Mouse (Mus musculus) limb, embryonic 13.5 days (tissue): Measurements from ENCODE around the gene Matn1. TPM values are rescaled to one million over a fixed set of nuclear protein-coding genes. Genes with fewer than 3 reads are reported as not detected.

Source experiments
- ATAC-seq: fragments of 200-750 bp; cut with Nextera tagmentation; 2 replicates; pipeline ENCODE4 v1.8.0; 2017; ENCODE audit warnings: low read depth, moderate number of reproducible peaks, moderate TSS enrichment; ENCODE audit not compliant: low FRiP score
- H3K27ac ChIP-seq: fragments of 300-500 bp; sonication (generic); 2 replicates; pipeline ENCODE4 v1.5.1; 2015; ENCODE audit warnings: inconsistent platforms, mild to moderate bottlenecking, moderate library complexity
- H3K27me3 ChIP-seq: fragments of 300-500 bp; sonication (generic); 2 replicates; pipeline ENCODE4 v1.6.1; 2015; ENCODE audit warnings: mild to moderate bottlenecking, inconsistent platforms
- H3K36me3 ChIP-seq: fragments of 300-500 bp; sonication (generic); 2 replicates; pipeline ENCODE4 v1.6.1; 2015; ENCODE audit warnings: inconsistent platforms, mild to moderate bottlenecking, moderate library complexity
- H3K4me1 ChIP-seq: fragments of 300-500 bp; sonication (generic); 2 replicates; pipeline ENCODE4 v1.6.1; 2015; ENCODE audit warnings: inconsistent platforms
- H3K4me2 ChIP-seq: fragments of 300-500 bp; sonication (generic); replicated peaks from 2 replicates; pipeline ENCODE4 v1.6.1; 2015; ENCODE audit warnings: inconsistent platforms, mild to moderate bottlenecking, moderate library complexity
- H3K4me3 ChIP-seq: fragments of 300-500 bp; sonication (generic); 2 replicates; pipeline ENCODE4 v1.5.1; 2015; ENCODE audit warnings: moderate library complexity, mild to moderate bottlenecking, inconsistent platforms
- H3K9ac ChIP-seq: fragments of 300-500 bp; sonication (generic); 2 replicates; pipeline ENCODE4 v1.6.1; 2015; ENCODE audit warnings: mild to moderate bottlenecking, inconsistent platforms
- H3K9me3 ChIP-seq: fragments of 300-500 bp; sonication (generic); 2 replicates; pipeline ENCODE4 v1.6.1; 2016; ENCODE audit warnings: inconsistent platforms
- WGBS: fragments of 180-500 bp; shearing (Covaris S2); methylation state at CpG from one replicate; pipeline ENCODE4 v1.1.7; 2015; 5-methylcytosine and 5-hydroxymethylcytosine counted together
- polyA plus RNA-seq: library from polyadenylated mRNA; unstranded; fragments of >200 nt; fragmentation: Nextera tagmentation; extraction: Ambion mirVana; gene quantifications from 2 replicates; pipeline ENCODE4 v1.2.1, GENCODE M21; 2015

Matn1 gene
- polyA plus RNA-seq, 1 experiment from 2014 or later: 119 TPM

- H3K4me3 ChIP-seq: no peak overlapping the region
- no peaks in the 10 kb centered on the region for H3K9me3 ChIP-seq
- no peaks in the 10 kb centered on the region for H3K4me1 ChIP-seq
- no peaks in the 10 kb centered on the region for H3K36me3 ChIP-seq
- H3K4me2 ChIP-seq: no peak overlapping the region
- ATAC-seq: no peak
- 67% methylated on average over 6 of the region's 6 CpGs for WGBS
- H3K9ac ChIP-seq: no peak overlapping the region
- H3K27ac ChIP-seq: no peak overlapping the region
- H3K27me3 ChIP-seq: 0 out of 2 replicates have a peak, but pooled peaks cover 12% of the 10 kb centered on the region
Observed at GRCm38 (mm10) chr4:130959678-130960077, 15.5 kb downstream of the Matn1 start.

GRCm38 (mm10) chr4:130960118-130960734 is 16.0 kb downstream of the Matn1 start:
- H3K36me3 ChIP-seq: no peaks in the 10 kb centered on the region
- no peaks in the 10 kb centered on the region for H3K9me3 ChIP-seq
- 0 out of 2 replicates have a peak, but pooled peaks cover 12% of the 10 kb centered on the region for H3K27me3 ChIP-seq
- no peak overlapping the region for H3K4me2 ChIP-seq
- WGBS: 30% methylated on average over 9 of the region's 9 CpGs
- H3K9ac ChIP-seq: no peak overlapping the region
- no peak overlapping the region for H3K27ac ChIP-seq
- ATAC-seq: peak; percentile 48
- no peaks in the 10 kb centered on the region for H3K4me1 ChIP-seq
- no peak overlapping the region for H3K4me3 ChIP-seq

GRCm38 (mm10) chr4:130971278-130971677 is 27.1 kb downstream of the Matn1 start:
- ATAC-seq: no peak
- Histone ChIP-seq H3K4me2 (no peak overlapping the region), H3K36me3 (no peaks in the 10 kb centered on the region), H3K9me3 (0 out of 2 replicates have a peak, but pooled peaks cover 7% of the 10 kb centered on the region), H3K9ac (no peak overlapping the region), H3K4me3 (no peak overlapping the region), H3K4me1 (no peaks in the 10 kb centered on the region), H3K27ac (no peak overlapping the region), H3K27me3 (no peaks in the 10 kb centered on the region)
- 95% methylated on average over 1 of the region's 1 CpGs for WGBS

- Histone ChIP-seq H3K9ac (no peak overlapping the region), H3K27ac (no peak overlapping the region), H3K4me2 (no peak overlapping the region), H3K4me3 (no peak overlapping the region), H3K36me3 (no peaks in the 10 kb centered on the region), H3K27me3 (no peaks in the 10 kb centered on the region), H3K4me1 (no peaks in the 10 kb centered on the region), H3K9me3 (0 out of 2 replicates have a peak, but pooled peaks cover 7% of the 10 kb centered on the region)
- WGBS: 80% methylated on average over 5 of the region's 5 CpGs
- ATAC-seq: no peak
Observed at GRCm38 (mm10) chr4:130972421-130972829, 28.2 kb downstream of the Matn1 start.

- Histone ChIP-seq H3K27ac (peak overlapping the region; percentile 15; the same call in 1 of the 2 replicates), H3K27me3 (no peaks in the 10 kb centered on the region), H3K4me3 (no peak overlapping the region), H3K36me3 (no peaks in the 10 kb centered on the region), H3K9ac (no peak overlapping the region), H3K4me1 (no peaks in the 10 kb centered on the region), H3K9me3 (0 out of 2 replicates have a peak, but pooled peaks cover 7% of the 10 kb centered on the region), H3K4me2 (no peak overlapping the region)
- WGBS: 64% methylated on average over 19 of the region's 19 CpGs
- ATAC-seq: no peak
Observed at GRCm38 (mm10) chr4:130973332-130974263, 29.4 kb downstream of the Matn1 start.

- Histone ChIP-seq H3K4me3 (no peak overlapping the region), H3K27me3 (no peaks in the 10 kb centered on the region), H3K4me1 (no peaks in the 10 kb centered on the region), H3K9ac (no peak overlapping the region), H3K4me2 (no peak overlapping the region), H3K9me3 (no peaks in the 10 kb centered on the region), H3K36me3 (no peaks in the 10 kb centered on the region), H3K27ac (no peak overlapping the region)
- ATAC-seq: no peak
- 61% methylated on average over 3 of the region's 3 CpGs for WGBS
Observed at GRCm38 (mm10) chr4:130978981-130979380, 34.8 kb downstream of the Matn1 start.

GRCm38 (mm10) chr4:130984416-130985182 is 40.4 kb downstream of the Matn1 start:
- no peak overlapping the region for H3K4me3 ChIP-seq
- ATAC-seq: no peak
- no peaks in the 10 kb centered on the region for H3K9me3 ChIP-seq
- no peaks in the 10 kb centered on the region for H3K27me3 ChIP-seq
- H3K9ac ChIP-seq: no peak overlapping the region
- 54% methylated on average over 17 of the region's 17 CpGs for WGBS
- no peak overlapping the region for H3K27ac ChIP-seq
- H3K4me1 ChIP-seq: peaks cover 17% of the 10 kb centered on the region
- H3K4me2 ChIP-seq: no peak overlapping the region
- H3K36me3 ChIP-seq: no peaks in the 10 kb centered on the region

- WGBS: 86% methylated on average over 4 of the region's 4 CpGs
- H3K4me1 ChIP-seq: peaks cover 21% of the 10 kb centered on the region
- no peaks in the 10 kb centered on the region for H3K27me3 ChIP-seq
- H3K4me3 ChIP-seq: no peak overlapping the region
- H3K27ac ChIP-seq: no peak overlapping the region
- no peaks in the 10 kb centered on the region for H3K36me3 ChIP-seq
- H3K9ac ChIP-seq: no peak overlapping the region
- no peak for ATAC-seq
- no peaks in the 10 kb centered on the region for H3K9me3 ChIP-seq
- no peak overlapping the region for H3K4me2 ChIP-seq
Observed at GRCm38 (mm10) chr4:130987046-130987445, 42.9 kb downstream of the Matn1 start.

- no peaks in the 10 kb centered on the region for H3K9me3 ChIP-seq
- no peaks in the 10 kb centered on the region for H3K36me3 ChIP-seq
- no peaks in the 10 kb centered on the region for H3K27me3 ChIP-seq
- H3K27ac ChIP-seq: no peak overlapping the region
- no peak for ATAC-seq
- no peak overlapping the region for H3K9ac ChIP-seq
- no peak overlapping the region for H3K4me3 ChIP-seq
- WGBS: 75% methylated on average over 6 of the region's 6 CpGs
- H3K4me2 ChIP-seq: no peak overlapping the region
- peaks cover 21% of the 10 kb centered on the region for H3K4me1 ChIP-seq
Observed at GRCm38 (mm10) chr4:130988219-130988839, 44.1 kb downstream of the Matn1 start.

GRCm38 (mm10) chr4:130989146-130989545 is 45.0 kb downstream of the Matn1 start:
- ATAC-seq: no peak
- H3K9ac ChIP-seq: no peak overlapping the region
- no peaks in the 10 kb centered on the region for H3K27me3 ChIP-seq
- no peak overlapping the region for H3K4me3 ChIP-seq
- H3K9me3 ChIP-seq: no peaks in the 10 kb centered on the region
- H3K27ac ChIP-seq: no peak overlapping the region
- no peaks in the 10 kb centered on the region for H3K36me3 ChIP-seq
- peaks cover 21% of the 10 kb centered on the region for H3K4me1 ChIP-seq
- no peak overlapping the region for H3K4me2 ChIP-seq
- 48% methylated on average over 9 of the region's 9 CpGs for WGBS

GRCm38 (mm10) chr4:130990966-130991365 is 46.8 kb downstream of the Matn1 start:
- Histone ChIP-seq H3K36me3 (no peaks in the 10 kb centered on the region), H3K27me3 (no peaks in the 10 kb centered on the region), H3K4me1 (peaks cover 17% of the 10 kb centered on the region), H3K27ac (no peak overlapping the region), H3K9me3 (peaks cover 11% of the 10 kb centered on the region), H3K4me3 (no peak overlapping the region), H3K9ac (no peak overlapping the region), H3K4me2 (no peak overlapping the region)
- WGBS: 94% methylated on average over 5 of the region's 5 CpGs
- ATAC-seq: no peak
